Mouse (Mus musculus): Measurements from ENCODE around the gene Palmd. TPM values are rescaled to one million over a fixed set of nuclear protein-coding genes. Genes with fewer than 3 reads are reported as not detected.

The Palmd gene
- total and polyA plus RNA-seq, 3 experiments: 13.7 to 55.6 (median 55.2) TPM

- Histone ChIP-seq H3K9ac (ENCODE audit: low read depth, low read length) (no peak overlapping the region), H3K79me2 (replicated peaks; ENCODE audit: control insufficient read depth, insufficient read depth, low read length) (no peaks in the 10 kb centered on the region), H3K4me3 (no peak overlapping the region), H3K4me1 (ENCODE audit: control insufficient read depth, insufficient read depth, low read length) (no peaks in the 10 kb centered on the region), H3K27ac (no peak overlapping the region), H3K36me3 (ENCODE audit: control insufficient read depth, insufficient read depth, low read length) (no peaks in the 10 kb centered on the region), H3K27me3 (ENCODE audit: control insufficient read depth, insufficient read depth, low read length) (no peaks in the 10 kb centered on the region)
- TF ChIP-seq EP300 (IDR thresholded peaks at IDR 0.05; ENCODE audit: insufficient read depth, low read depth, low read length) (no peak), CTCF (IDR thresholded peaks at IDR 0.05) (no peak), POLR2A (IDR thresholded peaks at IDR 0.05; ENCODE audit: insufficient read depth, low read depth, low read length) (no peak)
- WGBS: 90% methylated on average over 17 of the region's 17 CpGs
- DNase-seq: no peak
- intact Hi-C loops (cut with DNase I): no loop called here
Observed at GRCm38 (mm10) chr3:116891436-116892205, 77.2 kb downstream of the Palmd start.

GRCm38 (mm10) chr3:116890576-116890975, 78.2 kb downstream of the Palmd start:
- 96% methylated on average over 4 of the region's 4 CpGs for WGBS
- intact Hi-C loops (cut with DNase I): no loop called here
- H3K27me3 ChIP-seq (ENCODE audit: control insufficient read depth, insufficient read depth, low read length): no peaks in the 10 kb centered on the region
- no peak overlapping the region for H3K27ac ChIP-seq
- TF ChIP-seq EP300 (IDR thresholded peaks at IDR 0.05; ENCODE audit: insufficient read depth, low read depth, low read length) (no peak), POLR2A (IDR thresholded peaks at IDR 0.05; ENCODE audit: insufficient read depth, low read depth, low read length) (no peak), CTCF (IDR thresholded peaks at IDR 0.05) (no peak)
- H3K4me3 ChIP-seq: no peak overlapping the region
- H3K9ac ChIP-seq (ENCODE audit: low read depth, low read length): no peak overlapping the region
- no peaks in the 10 kb centered on the region for H3K4me1 ChIP-seq (ENCODE audit: control insufficient read depth, insufficient read depth, low read length)
- H3K36me3 ChIP-seq (ENCODE audit: control insufficient read depth, insufficient read depth, low read length): no peaks in the 10 kb centered on the region
- no peak for DNase-seq
- no peaks in the 10 kb centered on the region for H3K79me2 ChIP-seq (replicated peaks; ENCODE audit: control insufficient read depth, insufficient read depth, low read length)

- H3K4me1 ChIP-seq (ENCODE audit: control insufficient read depth, insufficient read depth, low read length): no peaks in the 10 kb centered on the region
- no peaks in the 10 kb centered on the region for H3K79me2 ChIP-seq (replicated peaks; ENCODE audit: control insufficient read depth, insufficient read depth, low read length)
- H3K36me3 ChIP-seq (ENCODE audit: control insufficient read depth, insufficient read depth, low read length): no peaks in the 10 kb centered on the region
- intact Hi-C loops (cut with DNase I): no loop called here
- no peak overlapping the region for H3K27ac ChIP-seq
- H3K27me3 ChIP-seq (ENCODE audit: control insufficient read depth, insufficient read depth, low read length): no peaks in the 10 kb centered on the region
- DNase-seq: no peak
- no peak overlapping the region for H3K4me3 ChIP-seq
- WGBS: 65% methylated on average over 7 of the region's 7 CpGs
- H3K9ac ChIP-seq (ENCODE audit: low read depth, low read length): no peak overlapping the region
- TF ChIP-seq POLR2A (IDR thresholded peaks at IDR 0.05; ENCODE audit: insufficient read depth, low read depth, low read length) (no peak), CTCF (IDR thresholded peaks at IDR 0.05) (no peak), EP300 (IDR thresholded peaks at IDR 0.05; ENCODE audit: insufficient read depth, low read depth, low read length) (no peak)
Observed at GRCm38 (mm10) chr3:116889358-116889757, 79.4 kb downstream of the Palmd start.

GRCm38 (mm10) chr3:116884941-116885340, 83.8 kb downstream of the Palmd start:
- Histone ChIP-seq H3K4me3 (no peak overlapping the region), H3K27me3 (ENCODE audit: control insufficient read depth, insufficient read depth, low read length) (no peaks in the 10 kb centered on the region), H3K36me3 (ENCODE audit: control insufficient read depth, insufficient read depth, low read length) (no peaks in the 10 kb centered on the region), H3K9ac (ENCODE audit: low read depth, low read length) (no peak overlapping the region), H3K27ac (no peak overlapping the region), H3K79me2 (replicated peaks; ENCODE audit: control insufficient read depth, insufficient read depth, low read length) (no peaks in the 10 kb centered on the region), H3K4me1 (ENCODE audit: control insufficient read depth, insufficient read depth, low read length) (no peaks in the 10 kb centered on the region)
- intact Hi-C loops (cut with DNase I): no loop called here
- 91% methylated on average over 8 of the region's 8 CpGs for WGBS
- no peak for DNase-seq
- TF ChIP-seq CTCF (IDR thresholded peaks at IDR 0.05): no peak
- TF ChIP-seq EP300 (IDR thresholded peaks at IDR 0.05; ENCODE audit: insufficient read depth, low read depth, low read length): no peak

GRCm38 (mm10) chr3:116882221-116882960, 86.4 kb downstream of the Palmd start:
- H3K4me3 ChIP-seq: no peak overlapping the region
- intact Hi-C loops (cut with DNase I): no loop called here
- WGBS: 59% methylated on average over 14 of the region's 14 CpGs
- no peak overlapping the region for H3K9ac ChIP-seq (ENCODE audit: low read depth, low read length)
- TF ChIP-seq CTCF (IDR thresholded peaks at IDR 0.05) (no peak), POLR2A (IDR thresholded peaks at IDR 0.05; ENCODE audit: insufficient read depth, low read depth, low read length) (no peak), EP300 (IDR thresholded peaks at IDR 0.05; ENCODE audit: insufficient read depth, low read depth, low read length) (no peak)
- H3K27ac ChIP-seq: no peak overlapping the region
- H3K4me1 ChIP-seq (ENCODE audit: control insufficient read depth, insufficient read depth, low read length): no peaks in the 10 kb centered on the region
- no peaks in the 10 kb centered on the region for H3K79me2 ChIP-seq (replicated peaks; ENCODE audit: control insufficient read depth, insufficient read depth, low read length)
- no peaks in the 10 kb centered on the region for H3K36me3 ChIP-seq (ENCODE audit: control insufficient read depth, insufficient read depth, low read length)
- DNase-seq: no peak
- H3K27me3 ChIP-seq (ENCODE audit: control insufficient read depth, insufficient read depth, low read length): no peaks in the 10 kb centered on the region

GRCm38 (mm10) chr3:116870372-116870771, 98.4 kb downstream of the Palmd start:
- Histone ChIP-seq H3K79me2 (replicated peaks; ENCODE audit: control insufficient read depth, insufficient read depth, low read length) (no peaks in the 10 kb centered on the region), H3K27me3 (ENCODE audit: control insufficient read depth, insufficient read depth, low read length) (no peaks in the 10 kb centered on the region), H3K4me3 (no peak overlapping the region), H3K36me3 (ENCODE audit: control insufficient read depth, insufficient read depth, low read length) (no peaks in the 10 kb centered on the region), H3K9ac (ENCODE audit: low read depth, low read length) (no peak overlapping the region), H3K27ac (no peak overlapping the region), H3K4me1 (ENCODE audit: control insufficient read depth, insufficient read depth, low read length) (no peaks in the 10 kb centered on the region; the same call in none of the 2 replicates)
- TF ChIP-seq EP300 (IDR thresholded peaks at IDR 0.05; ENCODE audit: insufficient read depth, low read depth, low read length): no peak
- no peak for TF ChIP-seq CTCF (IDR thresholded peaks at IDR 0.05)
- TF ChIP-seq POLR2A (IDR thresholded peaks at IDR 0.05; ENCODE audit: insufficient read depth, low read depth, low read length): no peak
- intact Hi-C loops (cut with DNase I): no loop called here
- DNase-seq: no peak
- WGBS: 67% methylated on average over 3 of the region's 3 CpGs

Other genes starting within 250 kb of the Palmd start
- 100 to 1,000 TPM; 173 to 200 TPM for gene Agl, start 160.8 kb downstream of the Palmd start, total RNA-seq (2021)
- gene Agl, start 160.8 kb downstream of the Palmd start, polyA plus RNA-seq (2012; rRNA removed): 41.1 and 99.5 TPM in 2 replicates
- 1 to 10 TPM; 2.4 to 3.2 TPM for gene Frrs1, start 109.5 kb downstream of the Palmd start, total RNA-seq (2021)
- 3.6 TPM in 2 replicates for gene Frrs1, start 109.5 kb downstream of the Palmd start, polyA plus RNA-seq (2012; rRNA removed)
- gene 4930455H04Rik, start 720 bp downstream of the Palmd start, total RNA-seq (2021): not detected
- gene 4930455H04Rik, start 720 bp downstream of the Palmd start, polyA plus RNA-seq (2012; rRNA removed): 0.16 TPM in 1 of 2 replicates, not detected in the other

All from heart, adult 2 months (tissue).